Mouse (Mus musculus) heart, embryonic 12.5 days (tissue): ENCODE measurements around the gene Muc20. TPM values are rescaled to one million over a fixed set of nuclear protein-coding genes. Genes with fewer than 3 reads are reported as not detected.

Experiments used
- ATAC-seq: fragments of 200-750 bp; cut with Nextera tagmentation; 2 replicates; pipeline ENCODE4 v1.8.0; 2017; ENCODE audit warnings: moderate TSS enrichment, moderate library complexity; ENCODE audit not compliant: insufficient number of reproducible peaks, low FRiP score
- H3K27ac ChIP-seq: fragments of 300-500 bp; sonication (generic); 2 replicates; pipeline ENCODE4 v1.5.1; 2016; ENCODE audit warnings: mild to moderate bottlenecking, moderate library complexity; ENCODE audit not compliant: poor library complexity, severe bottlenecking
- H3K27me3 ChIP-seq: fragments of 300-500 bp; sonication (generic); replicated peaks from 2 replicates; pipeline ENCODE4 v1.6.1; 2016; ENCODE audit warnings: mild to moderate bottlenecking, moderate library complexity
- H3K36me3 ChIP-seq: fragments of 300-500 bp; sonication (generic); 2 replicates; pipeline ENCODE4 v1.6.1; 2016; ENCODE audit warnings: mild to moderate bottlenecking, moderate library complexity
- H3K4me1 ChIP-seq: fragments of 300-500 bp; sonication (generic); replicated peaks from 2 replicates; pipeline ENCODE4 v1.6.1; 2016; ENCODE audit warnings: mild to moderate bottlenecking
- H3K4me2 ChIP-seq: fragments of 300-500 bp; sonication (generic); 2 replicates; pipeline ENCODE4 v1.6.1; 2016; ENCODE audit warnings: mild to moderate bottlenecking, moderate library complexity
- H3K4me3 ChIP-seq: fragments of 300-500 bp; sonication (generic); 2 replicates; pipeline ENCODE4 v1.5.1; 2016; ENCODE audit warnings: mild to moderate bottlenecking
- H3K9ac ChIP-seq: fragments of 300-500 bp; sonication (generic); 2 replicates; pipeline ENCODE4 v1.6.1; 2016; ENCODE audit warnings: mild to moderate bottlenecking, moderate library complexity
- H3K9me3 ChIP-seq: fragments of 300-500 bp; sonication (generic); replicated peaks from 2 replicates; pipeline ENCODE4 v1.6.1; 2016; ENCODE audit warnings: mild to moderate bottlenecking, moderate library complexity
- WGBS: fragments of 180-500 bp; shearing (Covaris S2); methylation state at CpG from one replicate; pipeline ENCODE4 v1.1.7; 2016; 5-methylcytosine and 5-hydroxymethylcytosine counted together
- polyA plus RNA-seq: library from polyadenylated mRNA; unstranded; fragments of >200 nt; fragmentation: Nextera tagmentation; extraction: Ambion mirVana; gene quantifications from 2 replicates; pipeline ENCODE4 v1.2.1, GENCODE M21; 2016

Gene Muc20
- polyA plus RNA-seq, 1 experiment from 2014 or later, result 0.09 TPM

- H3K4me2 ChIP-seq, result no peak overlapping the region
- H3K9ac ChIP-seq, result no peak overlapping the region
- ATAC-seq, result no peak
- H3K27ac ChIP-seq, result no peak overlapping the region
- peaks cover 17% of the 10 kb centered on the region for H3K4me1 ChIP-seq
- H3K27me3 ChIP-seq, result no peaks in the 10 kb centered on the region
- WGBS, result 85% methylated on average over 1 of the region's 1 CpGs
- 0 out of 2 replicates have a peak, but pooled peaks cover 6% of the 10 kb centered on the region for H3K9me3 ChIP-seq
- no peak overlapping the region for H3K4me3 ChIP-seq
- H3K36me3 ChIP-seq, result no peaks in the 10 kb centered on the region
Observed at GRCm38 (mm10) chr16:32795177-32795576, 2.1 kb downstream of the Muc20 start.

- H3K4me1 ChIP-seq, result peaks cover 11% of the 10 kb centered on the region
- no peak overlapping the region for H3K4me3 ChIP-seq
- peaks cover 3% of the 10 kb centered on the region; the same call in 1 of the 2 replicates for H3K9me3 ChIP-seq
- WGBS, result 83% methylated on average over 5 of the region's 5 CpGs
- no peaks in the 10 kb centered on the region for H3K27me3 ChIP-seq
- no peak overlapping the region for H3K9ac ChIP-seq
- no peaks in the 10 kb centered on the region for H3K36me3 ChIP-seq
- H3K4me2 ChIP-seq, result no peak overlapping the region
- H3K27ac ChIP-seq, result no peak overlapping the region
- no peak for ATAC-seq
Observed at GRCm38 (mm10) chr16:32790056-32790455, 7.2 kb downstream of the Muc20 start.

- no peak overlapping the region for H3K27ac ChIP-seq
- no peak overlapping the region for H3K9ac ChIP-seq
- H3K4me2 ChIP-seq, result no peak overlapping the region
- no peak for ATAC-seq
- H3K36me3 ChIP-seq, result no peaks in the 10 kb centered on the region
- H3K27me3 ChIP-seq, result peaks cover 3% of the 10 kb centered on the region; the same call in 1 of the 2 replicates
- H3K4me3 ChIP-seq, result no peak overlapping the region
- WGBS, result 81% methylated on average over 13 of the region's 13 CpGs
- peaks cover 3% of the 10 kb centered on the region; the same call in 1 of the 2 replicates for H3K9me3 ChIP-seq
- H3K4me1 ChIP-seq, result no peaks in the 10 kb centered on the region
Observed at GRCm38 (mm10) chr16:32784840-32785239, 12.4 kb downstream of the Muc20 start.

- Histone ChIP-seq H3K4me1 (peaks cover 8% of the 10 kb centered on the region), H3K4me3 (no peak overlapping the region), H3K9me3 (peaks cover 2% of the 10 kb centered on the region; the same call in 1 of the 2 replicates), H3K4me2 (no peak overlapping the region), H3K9ac (no peak overlapping the region), H3K36me3 (no peaks in the 10 kb centered on the region), H3K27ac (no peak overlapping the region), H3K27me3 (peaks cover 3% of the 10 kb centered on the region; the same call in 1 of the 2 replicates)
- no peak for ATAC-seq
- 65% methylated on average over 5 of the region's 5 CpGs for WGBS
Observed at GRCm38 (mm10) chr16:32783324-32784062, 13.7 kb downstream of the Muc20 start.

DNA sequence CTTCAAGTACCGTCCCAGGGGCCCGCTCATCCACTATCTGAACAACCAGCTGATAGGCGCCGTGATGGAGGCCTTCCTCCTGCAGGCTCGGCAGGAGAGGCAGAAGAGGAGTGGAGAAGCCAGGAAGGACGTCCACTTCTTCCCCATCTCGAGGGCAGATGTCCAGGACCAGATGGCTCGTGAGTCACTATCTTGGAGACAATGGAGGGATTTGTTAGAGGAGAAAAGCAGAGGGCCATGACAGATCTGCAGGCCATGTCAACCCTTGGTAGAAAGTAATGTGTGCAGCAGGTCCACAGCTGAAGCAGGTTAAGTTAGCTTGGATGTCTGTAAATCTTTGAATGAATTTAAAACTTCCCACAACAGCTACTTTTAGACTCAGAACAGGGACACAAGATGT lies 18.3 kb downstream of the Muc20 start:
- 0 out of 2 replicates have a peak overlapping the region, but pooled peaks have one; percentile 11 for H3K4me2 ChIP-seq
- ATAC-seq, result no peak
- H3K36me3 ChIP-seq, result no peaks in the 10 kb centered on the region
- H3K9ac ChIP-seq, result no peak overlapping the region
- H3K4me1 ChIP-seq, result peaks cover 9% of the 10 kb centered on the region
- peaks cover 7% of the 10 kb centered on the region; the same call in 1 of the 2 replicates for H3K27me3 ChIP-seq
- H3K9me3 ChIP-seq, result no peaks in the 10 kb centered on the region
- H3K4me3 ChIP-seq, result no peak overlapping the region
- WGBS, result 10% methylated on average over 8 of the region's 8 CpGs
- H3K27ac ChIP-seq, result no peak overlapping the region

GRCm38 (mm10) chr16:32776676-32777075 lies 20.6 kb downstream of the Muc20 start:
- Histone ChIP-seq H3K36me3 (no peaks in the 10 kb centered on the region), H3K4me3 (no peak overlapping the region), H3K9ac (no peak overlapping the region), H3K27me3 (peaks cover 7% of the 10 kb centered on the region; the same call in 1 of the 2 replicates), H3K4me1 (peaks cover 9% of the 10 kb centered on the region), H3K9me3 (no peaks in the 10 kb centered on the region; the same call in 1 of the 2 replicates), H3K27ac (no peak overlapping the region), H3K4me2 (no peak overlapping the region)
- WGBS, result 77% methylated on average over 10 of the region's 10 CpGs
- no peak for ATAC-seq

DNA sequence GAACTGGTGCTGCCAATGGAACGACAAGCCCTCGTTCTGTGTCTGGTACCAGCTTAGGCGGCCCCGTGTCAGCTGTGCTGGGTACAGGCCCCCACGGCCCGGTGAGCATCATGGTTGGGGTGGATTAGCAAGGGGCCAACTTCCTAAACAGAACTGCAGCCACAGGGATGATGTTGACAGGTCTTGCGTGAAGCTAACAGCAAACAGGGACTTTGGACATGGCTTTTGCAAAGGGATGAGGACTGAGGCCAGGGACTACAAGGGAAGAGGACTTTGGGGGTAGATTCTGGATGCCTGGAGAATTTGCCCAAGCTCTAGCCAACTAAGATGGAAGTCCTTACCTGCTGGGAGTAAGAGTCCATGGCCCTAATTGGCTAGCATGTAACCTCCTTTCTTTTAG lies 30.3 kb downstream of the Muc20 start:
- no peak overlapping the region for H3K4me2 ChIP-seq
- peaks cover 7% of the 10 kb centered on the region; the same call in 1 of the 2 replicates for H3K9me3 ChIP-seq
- ATAC-seq, result no peak
- no peaks in the 10 kb centered on the region for H3K36me3 ChIP-seq
- no peak overlapping the region for H3K9ac ChIP-seq
- WGBS, result 91% methylated on average over 7 of the region's 7 CpGs
- H3K27me3 ChIP-seq, result peaks cover 5% of the 10 kb centered on the region; the same call in 1 of the 2 replicates
- no peak overlapping the region for H3K4me3 ChIP-seq
- H3K27ac ChIP-seq, result no peak overlapping the region
- H3K4me1 ChIP-seq, result 0 out of 2 replicates have a peak, but pooled peaks cover 3% of the 10 kb centered on the region

DNA sequence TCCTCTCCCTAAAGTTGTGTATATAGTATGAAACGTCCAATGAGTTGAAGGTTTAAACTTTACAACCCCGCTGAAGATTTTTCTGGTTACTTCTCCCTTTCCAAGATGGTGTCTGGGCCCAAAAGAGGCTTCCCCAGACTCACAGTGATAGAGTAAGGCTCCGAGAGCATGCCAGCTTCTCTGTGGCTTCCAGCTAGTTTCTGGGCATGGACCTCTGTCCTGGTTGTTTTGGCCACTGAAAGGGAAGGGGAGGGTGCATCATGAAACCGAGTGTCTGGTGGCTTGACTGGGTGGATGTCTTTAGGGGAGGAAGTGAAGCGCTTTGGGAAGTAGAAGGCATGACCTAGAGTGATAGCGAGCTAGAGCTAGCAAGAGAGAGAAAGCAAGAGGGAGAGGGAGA lies 32.3 kb downstream of the Muc20 start:
- no peak overlapping the region for H3K27ac ChIP-seq
- no peak overlapping the region for H3K4me3 ChIP-seq
- no peak overlapping the region for H3K9ac ChIP-seq
- 0 out of 2 replicates have a peak, but pooled peaks cover 3% of the 10 kb centered on the region for H3K4me1 ChIP-seq
- peaks cover 7% of the 10 kb centered on the region; the same call in 1 of the 2 replicates for H3K9me3 ChIP-seq
- 69% methylated on average over 6 of the region's 6 CpGs for WGBS
- peaks cover 5% of the 10 kb centered on the region; the same call in 1 of the 2 replicates for H3K27me3 ChIP-seq
- no peaks in the 10 kb centered on the region for H3K36me3 ChIP-seq
- ATAC-seq, result no peak
- no peak overlapping the region for H3K4me2 ChIP-seq

DNA sequence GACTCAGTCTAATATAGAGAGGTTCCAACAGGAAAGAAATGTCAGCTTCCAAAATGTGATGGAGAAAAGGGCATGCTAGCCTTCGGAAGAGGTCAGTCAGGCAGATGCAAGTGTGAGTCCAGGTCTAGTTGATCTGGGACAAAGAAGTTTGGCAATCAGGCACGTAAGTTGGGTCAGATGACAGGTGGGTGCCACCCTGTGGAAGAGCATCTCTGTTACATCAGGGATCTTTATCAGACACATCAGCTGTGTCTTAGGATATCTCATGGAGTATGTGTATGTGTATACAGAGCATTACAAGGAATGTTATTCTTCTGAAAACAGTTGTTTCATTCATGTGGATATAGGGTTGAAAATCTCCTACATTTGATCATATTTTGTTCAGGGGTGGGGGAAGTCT lies 32.7 kb downstream of the Muc20 start:
- H3K4me1 ChIP-seq, result 0 out of 2 replicates have a peak, but pooled peaks cover 3% of the 10 kb centered on the region
- ATAC-seq, result no peak
- H3K9me3 ChIP-seq, result peaks cover 7% of the 10 kb centered on the region; the same call in 1 of the 2 replicates
- H3K4me2 ChIP-seq, result no peak overlapping the region
- H3K4me3 ChIP-seq, result no peak overlapping the region
- H3K36me3 ChIP-seq, result no peaks in the 10 kb centered on the region
- WGBS, result 81% methylated on average over 2 of the region's 2 CpGs
- H3K9ac ChIP-seq, result no peak overlapping the region
- H3K27me3 ChIP-seq, result peaks cover 5% of the 10 kb centered on the region; the same call in 1 of the 2 replicates
- no peak overlapping the region for H3K27ac ChIP-seq

- Histone ChIP-seq H3K9ac (no peak overlapping the region), H3K4me1 (no peaks in the 10 kb centered on the region), H3K27me3 (no peaks in the 10 kb centered on the region), H3K9me3 (no peaks in the 10 kb centered on the region), H3K27ac (no peak overlapping the region), H3K4me2 (no peak overlapping the region), H3K36me3 (no peaks in the 10 kb centered on the region), H3K4me3 (no peak overlapping the region)
- 73% methylated on average over 5 of the region's 5 CpGs for WGBS
- no peak for ATAC-seq
Observed at GRCm38 (mm10) chr16:32750242-32751127, 46.8 kb downstream of the Muc20 start.

GRCm38 (mm10) chr16:32745852-32746251 lies 51.4 kb downstream of the Muc20 start:
- Histone ChIP-seq H3K9me3 (no peaks in the 10 kb centered on the region), H3K4me1 (no peaks in the 10 kb centered on the region), H3K27me3 (no peaks in the 10 kb centered on the region), H3K27ac (no peak overlapping the region), H3K4me2 (no peak overlapping the region), H3K36me3 (no peaks in the 10 kb centered on the region), H3K9ac (no peak overlapping the region), H3K4me3 (no peak overlapping the region)
- WGBS, result 73% methylated on average over 6 of the region's 6 CpGs
- ATAC-seq, result no peak
